Mouse (Mus musculus) hindbrain, postnatal 0 days (tissue): ENCODE measurements around the gene Bmp8a. TPM values are rescaled to one million over a fixed set of nuclear protein-coding genes. Genes with fewer than 3 reads are reported as not detected.

Source experiments
- ATAC-seq: fragments of 200-750 bp; cut with Nextera tagmentation; 2 replicates; pipeline ENCODE4 v1.8.0; 2017; ENCODE audit warnings: mild to moderate bottlenecking, moderate TSS enrichment, moderate library complexity
- DNase-seq: peaks from one replicate; pipeline ENCODE4 v3.0.0-alpha.2; 2015; ENCODE audit warnings: low spot score
- H3K27ac ChIP-seq: fragments of 300-500 bp; sonication (generic); 2 replicates; pipeline ENCODE4 v1.5.1; 2014; ENCODE audit warnings: mild to moderate bottlenecking
- H3K27me3 ChIP-seq: fragments of 300-500 bp; sonication (generic); 2 replicates; pipeline ENCODE4 v1.6.1; 2014; ENCODE audit warnings: low read length, mixed read lengths; ENCODE audit not compliant: insufficient read depth
- H3K36me3 ChIP-seq: fragments of 300-500 bp; sonication (generic); 2 replicates; pipeline ENCODE4 v1.6.1; 2014; ENCODE audit warnings: low read length, mixed read lengths; ENCODE audit not compliant: insufficient read depth
- H3K4me1 ChIP-seq: fragments of 300-500 bp; sonication (generic); 2 replicates; pipeline ENCODE4 v1.6.1; 2014; ENCODE audit warnings: antibody characterized with exemption, low read length, mixed read lengths; ENCODE audit not compliant: insufficient read depth
- H3K4me2 ChIP-seq: fragments of 300-500 bp; sonication (generic); 2 replicates; pipeline ENCODE4 v1.6.1; 2014; ENCODE audit warnings: low read depth, mild to moderate bottlenecking, low read length, moderate library complexity, mixed read lengths
- H3K4me3 ChIP-seq: fragments of 300-500 bp; sonication (generic); 2 replicates; pipeline ENCODE4 v1.5.1; 2014; ENCODE audit warnings: low read length
- H3K9ac ChIP-seq: fragments of 300-500 bp; sonication (generic); replicated peaks from 2 replicates; pipeline ENCODE4 v1.6.1; 2014; ENCODE audit warnings: mild to moderate bottlenecking, low read length, moderate library complexity, mixed read lengths
- H3K9me3 ChIP-seq: fragments of 300-500 bp; sonication (generic); 2 replicates; pipeline ENCODE4 v1.6.1; 2016; ENCODE audit warnings: low read length, mixed read lengths
- CTCF ChIP-seq: IDR thresholded peaks from 2 replicates; pipeline ENCODE4 v1.5.1; 2016; ENCODE audit warnings: antibody characterized with exemption, control low read depth, low read depth
- WGBS: fragments of 180-500 bp; shearing (Covaris S2); extraction: QIAGEN DNeasy Blood & Tissue Kit; methylation state at CpG from one replicate; pipeline ENCODE4 v1.1.7; 2014; 5-methylcytosine and 5-hydroxymethylcytosine counted together
- polyA plus RNA-seq: library from polyadenylated mRNA; unstranded; fragments of >200 nt; fragmentation: Nextera tagmentation; extraction: Ambion mirVana; gene quantifications from 2 replicates; pipeline ENCODE4 v1.2.1, GENCODE M21; 2015
- total RNA-seq: library from RNA; depleted of rRNA; stranded (reverse); fragments of >200 nt; gene quantifications from 2 replicates; pipeline ENCODE4 v1.2.3, GENCODE M21; 2014; rRNA removed

The Bmp8a gene
- total RNA-seq = 0.10 and 0.18 TPM in 2 replicates
- 0.32 and 0.44 TPM in 2 replicates for polyA plus RNA-seq

GRCm38 (mm10) chr4:123342642-123343470 lies at the start of gene Bmp8a:
Gene Bmp8a (minus strand): TSS chr4:123343252.
- H3K27ac ChIP-seq = no peak within 1 kb of the TSS
- DNase-seq (peak; percentile 75), ATAC-seq (peak; percentile 76)
- H3K27me3 ChIP-seq = peaks cover 10% of the 10 kb centered on the region
- H3K36me3 ChIP-seq = no peaks in the 10 kb centered on the region; the same call in 1 of the 2 replicates
- H3K4me3 ChIP-seq = peak within 1 kb of the TSS; percentile 42
- WGBS = 1% methylated on average over 65 of the region's 65 CpGs
- peak within 1 kb of the TSS; percentile 67 for H3K4me2 ChIP-seq
- H3K9ac ChIP-seq = no peak within 1 kb of the TSS; the same call in 1 of the 2 replicates
- no peaks in the 10 kb centered on the region for H3K9me3 ChIP-seq
- no peak for TF ChIP-seq CTCF
- H3K4me1 ChIP-seq = peaks cover 7% of the 10 kb centered on the region; the same call in 1 of the 2 replicates

- Histone ChIP-seq H3K9me3 (no peaks in the 10 kb centered on the region), H3K4me3 (no peak overlapping the region), H3K4me2 (no peak overlapping the region), H3K4me1 (no peaks in the 10 kb centered on the region), H3K27ac (no peak overlapping the region), H3K36me3 (peaks cover 42% of the 10 kb centered on the region), H3K27me3 (no peaks in the 10 kb centered on the region), H3K9ac (no peak overlapping the region)
- TF ChIP-seq CTCF = peak; percentile 70
- no peak for ATAC-seq
- peak; percentile 49 for DNase-seq
- 77% methylated on average over 1 of the region's 1 CpGs for WGBS
Observed at GRCm38 (mm10) chr4:123392187-123392586, 49.1 kb upstream of the Bmp8a start.

- 20% methylated on average over 1 of the region's 1 CpGs for WGBS
- H3K9ac ChIP-seq = no peak overlapping the region
- TF ChIP-seq CTCF = no peak
- peaks cover 74% of the 10 kb centered on the region for H3K36me3 ChIP-seq
- no peak overlapping the region for H3K4me2 ChIP-seq
- no peaks in the 10 kb centered on the region for H3K4me1 ChIP-seq
- DNase-seq (peak; percentile 42), ATAC-seq (no peak)
- no peak overlapping the region for H3K4me3 ChIP-seq
- peak overlapping the region; percentile 52 for H3K27ac ChIP-seq
- H3K27me3 ChIP-seq = no peaks in the 10 kb centered on the region
- H3K9me3 ChIP-seq = no peaks in the 10 kb centered on the region
Observed at GRCm38 (mm10) chr4:123385028-123385427, 42.0 kb upstream of the Bmp8a start.

- no peak for DNase-seq
- H3K9me3 ChIP-seq = no peaks in the 10 kb centered on the region
- H3K4me2 ChIP-seq = no peak overlapping the region
- WGBS = 85% methylated on average over 7 of the region's 7 CpGs
- ATAC-seq = no peak
- no peak for TF ChIP-seq CTCF
- H3K27ac ChIP-seq = 0 out of 2 replicates have a peak overlapping the region, but pooled peaks have one; percentile 7
- H3K4me1 ChIP-seq = no peaks in the 10 kb centered on the region
- peaks cover 70% of the 10 kb centered on the region for H3K36me3 ChIP-seq
- H3K4me3 ChIP-seq = no peak overlapping the region
- H3K9ac ChIP-seq = no peak overlapping the region
- H3K27me3 ChIP-seq = no peaks in the 10 kb centered on the region
Observed at GRCm38 (mm10) chr4:123383173-123383572, 40.1 kb upstream of the Bmp8a start.

GRCm38 (mm10) chr4:123382051-123382450 lies 39.0 kb upstream of the Bmp8a start:
- H3K9ac ChIP-seq = no peak overlapping the region
- no peaks in the 10 kb centered on the region for H3K4me1 ChIP-seq
- no peak overlapping the region for H3K27ac ChIP-seq
- no peak for ATAC-seq
- H3K36me3 ChIP-seq = peaks cover 78% of the 10 kb centered on the region
- TF ChIP-seq CTCF = no peak
- no peak for DNase-seq
- H3K4me3 ChIP-seq = no peak overlapping the region
- H3K27me3 ChIP-seq = no peaks in the 10 kb centered on the region
- no peak overlapping the region for H3K4me2 ChIP-seq
- WGBS = 79% methylated on average over 4 of the region's 4 CpGs
- H3K9me3 ChIP-seq = no peaks in the 10 kb centered on the region

- 93% methylated on average over 11 of the region's 11 CpGs for WGBS
Observed at GRCm38 (mm10) chr4:123381598-123381997, 38.5 kb upstream of the Bmp8a start.

GRCm38 (mm10) chr4:123376031-123376430 lies 33.0 kb upstream of the Bmp8a start:
- Histone ChIP-seq H3K9ac (no peak overlapping the region), H3K27ac (no peak overlapping the region), H3K4me3 (no peak overlapping the region), H3K36me3 (peaks cover 77% of the 10 kb centered on the region), H3K9me3 (no peaks in the 10 kb centered on the region), H3K4me2 (no peak overlapping the region), H3K4me1 (no peaks in the 10 kb centered on the region), H3K27me3 (no peaks in the 10 kb centered on the region)
- TF ChIP-seq CTCF = no peak
- WGBS = 94% methylated on average over 3 of the region's 3 CpGs
- DNase-seq (no peak), ATAC-seq (no peak)

More at GRCm38 (mm10) chr4:123381598-123381997, 38.5 kb upstream of the Bmp8a start:
- DNase-seq = no peak
- no peaks in the 10 kb centered on the region for H3K4me1 ChIP-seq
- H3K9ac ChIP-seq = no peak overlapping the region
- peaks cover 78% of the 10 kb centered on the region for H3K36me3 ChIP-seq
- TF ChIP-seq CTCF = no peak
- no peaks in the 10 kb centered on the region for H3K9me3 ChIP-seq
- H3K4me2 ChIP-seq = no peak overlapping the region
- no peak for ATAC-seq
- H3K27me3 ChIP-seq = no peaks in the 10 kb centered on the region
- H3K4me3 ChIP-seq = no peak overlapping the region
- no peak overlapping the region for H3K27ac ChIP-seq
